Mouse (Mus musculus): ENCODE results near the gene Sox1.
A peak's percentile ranks its signal among the peaks of the same experiment; 100 is the strongest.

The Sox1 gene

GRCm38 (mm10) chr8:12395071-12396031 is at the start of gene Sox1:
Sox1 (plus strand) TSS chr8:12395295.
- DNase-seq (ENCODE audit: low spot score) = peak; percentile 95

DNA sequence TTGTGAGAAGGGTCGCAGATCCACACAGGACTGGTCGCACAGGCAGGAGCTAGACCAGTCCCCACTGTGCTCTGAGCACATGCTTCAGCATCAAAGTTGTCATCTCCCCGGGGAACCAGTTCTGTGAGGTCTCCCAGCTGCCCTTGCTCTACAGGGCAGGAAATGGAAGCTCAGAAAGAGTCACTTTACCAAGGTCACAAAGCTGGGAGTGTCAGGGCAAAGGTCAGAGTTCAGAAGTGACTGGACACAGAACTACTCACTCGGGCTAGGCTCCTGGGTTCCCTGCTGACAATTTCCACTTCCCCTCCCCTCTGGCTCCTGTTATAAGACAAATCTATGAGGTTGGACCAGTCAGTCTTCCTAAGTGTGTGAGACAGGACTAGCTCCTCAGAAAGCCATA is 49.2 kb upstream of the Sox1 start:
- peak; percentile 43 for DNase-seq (ENCODE audit: low spot score)

- DNase-seq (ENCODE audit: low spot score) = no peak
Measured at GRCm38 (mm10) chr8:12346870-12347269, 48.2 kb upstream of the Sox1 start.

DNA sequence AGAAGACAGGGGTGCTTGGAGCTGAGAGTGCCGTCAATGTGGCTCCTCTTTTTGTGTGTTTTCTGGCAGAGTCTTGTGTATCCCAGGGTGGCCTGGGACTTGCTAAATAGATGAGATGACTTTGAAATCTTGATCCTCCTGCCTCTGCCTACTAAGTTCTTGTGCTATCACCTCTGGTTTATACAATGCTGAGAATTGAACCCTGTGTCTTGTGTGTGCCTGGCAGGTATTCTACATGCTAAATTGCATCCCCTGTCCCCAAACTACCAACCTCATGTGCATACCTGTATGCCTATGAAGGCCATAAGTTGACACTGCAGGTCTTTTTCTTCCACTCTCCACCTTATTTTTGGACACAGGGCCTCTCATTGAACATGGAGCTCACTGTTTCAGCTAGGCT is 46.8 kb upstream of the Sox1 start:
- no peak for DNase-seq (ENCODE audit: low spot score)

- no peak for DNase-seq (ENCODE audit: low spot score)
Measured at GRCm38 (mm10) chr8:12349591-12349990, 45.5 kb upstream of the Sox1 start.

GRCm38 (mm10) chr8:12351121-12351520 is 44.0 kb upstream of the Sox1 start:
- no peak for DNase-seq (ENCODE audit: low spot score)

GRCm38 (mm10) chr8:12354406-12355025 is 40.6 kb upstream of the Sox1 start:
- peak; percentile 46 for DNase-seq (ENCODE audit: low spot score)

DNA sequence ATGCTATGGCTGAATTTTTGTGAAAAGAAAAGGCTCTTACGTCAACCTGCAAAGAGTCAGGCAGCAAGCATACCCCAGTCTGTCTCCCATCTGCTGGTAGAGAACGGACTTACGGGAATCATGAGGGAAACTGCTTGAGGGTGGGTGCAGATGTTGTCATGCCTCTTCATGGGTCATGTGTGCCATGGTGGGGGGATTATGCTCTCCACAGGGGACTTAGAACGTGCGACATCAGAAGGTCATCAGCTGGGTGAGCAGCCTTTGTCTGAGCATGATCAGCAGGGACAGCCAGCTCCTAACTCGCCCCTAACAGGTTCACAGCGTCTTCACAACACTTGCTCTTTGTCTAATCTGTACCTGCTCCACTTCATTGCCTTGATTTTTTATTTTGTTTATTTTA is 26.9 kb upstream of the Sox1 start:
- no peak for DNase-seq (ENCODE audit: low spot score)

- no peak for DNase-seq (ENCODE audit: low spot score)
Measured at GRCm38 (mm10) chr8:12368856-12369255, 26.2 kb upstream of the Sox1 start.

- no peak for DNase-seq (ENCODE audit: low spot score)
Measured at GRCm38 (mm10) chr8:12381111-12381510, 14.0 kb upstream of the Sox1 start.

GRCm38 (mm10) chr8:12382707-12383561 is 12.2 kb upstream of the Sox1 start:
- DNase-seq (ENCODE audit: low spot score) = peak; percentile 57

DNA sequence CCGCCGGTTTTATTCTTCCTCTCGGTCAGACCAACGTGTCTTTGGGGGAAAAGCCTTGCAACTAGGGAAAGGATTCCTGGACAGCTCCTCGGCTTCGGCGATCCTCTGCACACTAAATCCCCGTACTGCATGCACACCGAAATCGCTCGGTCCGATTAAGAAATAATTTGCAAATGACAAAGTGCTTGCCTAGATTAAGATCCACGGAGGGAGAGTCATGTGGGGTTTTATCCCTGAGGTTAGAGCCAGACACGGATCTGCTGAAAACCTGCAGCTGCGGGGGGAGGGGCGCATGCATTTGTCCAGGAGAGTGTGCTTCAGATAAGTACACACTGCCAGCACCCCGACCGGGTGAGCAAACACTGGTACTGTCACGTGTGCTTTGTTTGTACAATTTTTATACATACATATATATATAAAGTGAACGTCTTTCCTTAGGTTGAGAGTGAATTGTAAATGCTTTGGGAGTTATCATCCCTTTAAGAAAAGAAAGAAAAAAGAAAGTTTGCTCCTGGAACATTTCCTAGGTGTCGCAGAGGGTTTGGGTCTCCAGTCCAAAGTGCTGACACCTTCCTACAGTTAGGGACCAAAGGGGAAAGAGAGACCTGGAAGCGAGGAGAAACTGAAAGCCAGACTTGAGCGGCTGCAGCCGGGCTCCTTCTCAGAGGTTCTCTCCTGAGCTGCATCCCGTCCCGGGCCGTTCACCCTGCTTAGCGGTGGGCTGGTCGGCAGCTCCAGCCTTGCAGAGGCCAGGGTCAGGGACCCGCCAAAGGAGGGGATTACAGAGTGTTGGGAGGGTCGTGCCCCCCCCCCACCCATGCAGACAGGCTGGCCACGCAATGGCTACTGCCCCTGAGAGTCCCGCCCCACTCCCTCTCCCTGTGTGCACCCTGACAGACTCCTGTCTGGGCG is 10.9 kb upstream of the Sox1 start:
- peak; percentile 69 for DNase-seq (ENCODE audit: low spot score)

DNA sequence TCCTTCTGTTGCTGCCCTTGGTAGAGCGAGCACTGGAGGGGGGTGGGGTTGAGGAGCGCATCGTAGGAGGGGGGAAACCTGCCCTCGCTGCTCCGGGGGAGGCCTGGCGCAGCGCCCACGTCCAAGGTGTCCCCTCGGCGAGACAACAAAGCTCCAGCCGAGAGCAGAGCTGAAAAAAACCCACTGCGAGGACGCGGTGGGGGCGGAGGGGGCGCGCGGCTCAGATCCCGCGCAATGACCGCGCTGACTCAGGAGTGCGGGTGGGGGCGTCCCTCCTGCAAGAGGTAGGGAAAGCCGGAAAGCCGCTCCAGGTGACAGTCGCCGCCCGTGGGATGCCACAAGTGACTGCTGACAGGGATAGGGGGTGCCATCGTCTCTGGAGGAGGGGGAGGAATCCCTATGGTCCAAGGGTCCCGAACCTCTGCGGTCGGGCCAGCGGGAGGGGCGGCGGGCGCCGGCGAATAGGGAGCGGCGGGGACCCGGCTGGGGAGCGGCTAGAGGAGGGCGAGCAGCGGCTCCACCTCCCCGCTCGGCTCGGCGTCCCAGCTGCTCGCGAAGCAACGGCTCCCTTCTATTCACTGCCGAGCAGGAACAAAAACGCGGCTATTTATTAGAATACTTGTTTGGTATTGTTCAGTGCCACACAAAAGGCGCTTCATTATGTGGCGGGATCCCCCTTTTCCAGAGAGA is 10.0 kb upstream of the Sox1 start:
- DNase-seq (ENCODE audit: low spot score) = peak; percentile 72

DNA sequence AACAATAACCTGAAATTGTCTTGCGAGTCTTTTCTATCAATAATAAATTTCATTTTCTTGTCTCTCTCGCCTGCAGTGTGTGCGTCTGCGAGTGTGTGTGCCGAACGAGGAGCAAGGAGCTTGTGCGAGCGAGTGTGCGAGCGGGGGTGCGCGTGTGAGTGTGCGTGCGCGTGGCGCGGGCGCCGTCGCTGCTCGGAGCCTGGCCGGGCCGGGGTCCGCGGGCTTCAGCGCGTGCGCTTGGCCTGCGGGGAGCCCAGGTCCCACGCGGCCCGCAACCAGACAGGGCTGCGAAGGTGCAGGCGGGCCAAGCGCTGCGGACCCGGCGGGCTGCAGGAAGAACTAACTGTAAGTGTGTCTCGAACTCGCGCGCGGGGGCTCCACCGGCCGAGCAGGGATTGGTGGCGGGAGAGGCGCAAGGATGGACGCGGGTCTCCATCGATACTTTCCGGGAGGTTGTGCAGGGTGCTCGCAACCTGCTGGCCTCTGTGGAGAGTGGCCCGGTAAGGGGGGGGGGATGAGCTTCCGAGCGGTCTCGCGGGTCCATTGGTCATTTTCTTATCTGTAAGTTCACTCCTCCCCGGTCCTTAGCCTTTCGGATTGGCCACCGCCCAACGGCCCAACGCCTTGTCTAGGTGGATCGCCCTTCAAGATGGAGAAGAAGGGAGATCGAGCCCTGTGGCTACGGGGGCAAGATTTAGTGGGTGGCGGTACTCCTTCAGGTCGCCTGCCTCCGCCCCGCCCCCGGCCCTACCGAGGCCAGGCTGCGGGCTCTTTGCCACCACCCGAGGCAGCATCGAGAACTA is 9.2 kb upstream of the Sox1 start:
- DNase-seq (ENCODE audit: low spot score) = peak; percentile 56

DNA sequence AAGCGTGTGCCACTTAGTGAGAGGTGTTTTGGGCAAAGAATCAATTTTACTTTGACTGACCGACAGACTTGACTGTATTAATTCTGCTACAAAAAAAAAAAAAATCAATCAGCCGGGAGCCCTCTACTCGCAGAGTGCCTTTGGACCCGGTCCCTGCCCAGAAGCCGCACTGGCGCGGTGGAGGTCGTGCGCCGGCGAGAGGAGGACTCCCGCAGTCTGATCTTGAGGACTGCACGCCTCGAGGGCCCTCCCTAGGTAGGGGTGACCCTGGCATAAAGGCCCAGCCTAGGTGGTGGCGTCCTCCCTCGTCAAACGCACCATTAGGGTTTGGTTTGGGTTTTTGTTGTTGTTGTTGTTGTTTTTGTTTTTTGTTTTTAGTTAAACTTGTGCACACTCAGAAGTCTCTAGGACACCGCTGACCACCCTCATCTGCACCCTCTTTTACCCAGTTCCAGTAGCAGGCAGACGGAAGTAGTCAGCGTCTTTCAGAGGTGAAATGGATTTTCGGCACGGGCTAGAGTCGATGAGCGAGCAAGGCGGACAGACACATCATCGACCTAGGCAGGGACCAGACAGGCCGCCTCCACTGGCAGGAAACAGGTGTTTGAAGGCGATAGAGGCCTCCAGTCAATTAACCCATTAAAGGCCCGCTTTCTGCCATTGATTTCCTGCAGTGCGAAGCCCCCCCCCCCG is 8.4 kb upstream of the Sox1 start:
- peak; percentile 62 for DNase-seq (ENCODE audit: low spot score)

DNA sequence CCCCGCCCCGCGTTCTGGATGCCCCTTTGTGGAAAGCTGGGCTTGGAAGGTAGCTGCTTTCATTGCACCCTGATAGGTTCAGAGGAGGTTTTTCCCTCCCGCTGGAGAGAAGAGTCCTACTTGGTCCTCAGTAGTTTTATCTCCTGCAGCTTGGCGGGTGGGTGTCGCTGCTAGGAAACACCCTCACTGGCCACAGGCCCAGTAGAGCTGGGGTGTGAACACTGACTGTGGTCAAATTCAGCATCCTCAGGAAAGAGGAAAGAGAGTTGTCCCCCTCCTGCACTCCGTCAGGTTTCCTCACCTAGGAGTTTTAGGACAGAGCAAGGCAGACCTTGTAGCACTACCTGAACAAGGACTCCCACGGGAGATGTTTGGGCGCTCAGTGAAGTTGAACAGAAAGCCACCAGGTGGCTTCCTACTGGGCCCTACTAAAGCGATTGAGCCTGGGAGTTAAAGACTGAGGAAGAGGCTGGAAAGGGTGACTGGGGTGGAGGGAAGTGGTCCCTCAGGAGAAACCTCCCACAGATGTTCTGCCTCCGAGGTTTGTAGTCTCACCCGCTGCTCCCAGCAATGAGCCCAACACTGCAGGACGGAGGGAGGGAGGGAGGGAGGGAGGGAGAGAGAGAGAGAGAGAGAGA is 7.8 kb upstream of the Sox1 start:
- DNase-seq (ENCODE audit: low spot score) = no peak

DNA sequence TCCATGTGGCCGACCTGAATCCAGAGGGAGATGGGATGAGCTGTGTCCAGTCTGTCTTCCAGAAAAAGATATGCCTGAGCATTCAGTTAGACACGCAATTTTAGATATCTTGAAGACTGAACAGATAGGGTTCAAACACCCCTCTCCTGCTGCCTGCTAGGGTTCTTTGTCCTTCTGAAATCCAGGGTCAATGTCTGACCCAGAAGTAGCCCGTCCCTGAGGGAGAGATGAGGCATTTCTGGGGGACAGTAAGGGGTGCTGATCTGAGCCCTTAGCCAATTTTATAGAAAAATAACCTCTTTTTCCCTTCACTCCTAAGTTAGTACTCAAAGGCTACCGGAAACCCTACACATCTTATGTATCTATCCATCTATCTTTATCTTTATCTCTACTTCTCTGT is 7.2 kb upstream of the Sox1 start:
- DNase-seq (ENCODE audit: low spot score) = no peak

- peak; percentile 53 for DNase-seq (ENCODE audit: low spot score)
Measured at GRCm38 (mm10) chr8:12388390-12389115, 6.5 kb upstream of the Sox1 start.

Data from embryo, embryonic 10.5 days (tissue).